Mouse (Mus musculus): ENCODE data around the gene Aspg.

- no peak for TF ChIP-seq CTCF (conservative IDR thresholded peaks at IDR 0.05; ENCODE audit: insufficient read depth, insufficient read length, low read depth, low read length)
- TF ChIP-seq POLR2A (IDR thresholded peaks at IDR 0.05; ENCODE audit: low read depth, low read length) = no peak
Observed at GRCm38 (mm10) chr12:112121188-112121587, 14.7 kb downstream of the Aspg start.
